Mouse (Mus musculus): ENCODE results near the gene C1qbp. TPM values are rescaled to one million over a fixed set of nuclear protein-coding genes. Genes with fewer than 3 reads are reported as not detected.

The C1qbp gene
- polyA plus RNA-seq, 1 experiment from 2014 or later: 393 TPM

- ATAC-seq: no peak
- no peak overlapping the region for H3K4me3 ChIP-seq (replicated peaks)
- peaks cover 12% of the 10 kb centered on the region for H3K36me3 ChIP-seq
- H3K9ac ChIP-seq: no peak overlapping the region
- H3K4me1 ChIP-seq (replicated peaks): no peaks in the 10 kb centered on the region
- H3K27me3 ChIP-seq (replicated peaks): no peaks in the 10 kb centered on the region
- H3K9me3 ChIP-seq: no peaks in the 10 kb centered on the region
- H3K27ac ChIP-seq: no peak overlapping the region
- WGBS: 81% methylated on average over 5 of the region's 5 CpGs
- no peak overlapping the region for H3K4me2 ChIP-seq (replicated peaks)
Measured at GRCm38 (mm10) chr11:70931461-70931860, 51.4 kb downstream of the C1qbp start.

Other genes with a start within 250 kb of the C1qbp start
- gene Zfp3, start 218.8 kb downstream of the C1qbp start, polyA plus RNA-seq (2015; fragmentation: Nextera tagmentation; extraction: Ambion mirVana): 5.3 and 6.2 TPM in 2 replicates
- 0.70 and 0.88 TPM in 2 replicates for gene Scimp, start 170.4 kb downstream of the C1qbp start, polyA plus RNA-seq (2015; fragmentation: Nextera tagmentation; extraction: Ambion mirVana)
- 51.4 and 53.9 TPM in 2 replicates for gene Rabep1, start 138.2 kb downstream of the C1qbp start, polyA plus RNA-seq (2015; fragmentation: Nextera tagmentation; extraction: Ambion mirVana)
- 100 and 104 TPM in 2 replicates for gene Nup88, start 13.1 kb downstream of the C1qbp start, polyA plus RNA-seq (2015; fragmentation: Nextera tagmentation; extraction: Ambion mirVana)
- 63.3 and 66.7 TPM in 2 replicates for gene Rpain, start 12.8 kb downstream of the C1qbp start, polyA plus RNA-seq (2015; fragmentation: Nextera tagmentation; extraction: Ambion mirVana)
- 15.0 and 16.0 TPM in 2 replicates for gene Dhx33, start 21.4 kb upstream of the C1qbp start, polyA plus RNA-seq (2015; fragmentation: Nextera tagmentation; extraction: Ambion mirVana)
- 34.3 and 35.5 TPM in 2 replicates for gene Mis12, start 36.6 kb upstream of the C1qbp start, polyA plus RNA-seq (2015; fragmentation: Nextera tagmentation; extraction: Ambion mirVana)
- 63.4 and 71.8 TPM in 2 replicates for gene Derl2, start 36.8 kb upstream of the C1qbp start, polyA plus RNA-seq (2015; fragmentation: Nextera tagmentation; extraction: Ambion mirVana)
- gene 6330403K07Rik, start 50.5 kb upstream of the C1qbp start, polyA plus RNA-seq (2015; fragmentation: Nextera tagmentation; extraction: Ambion mirVana): 67.9 and 76.7 TPM in 2 replicates
- 0.14 and 0.20 TPM in 2 replicates for gene Nlrp1a, start 161.7 kb upstream of the C1qbp start, polyA plus RNA-seq (2015; fragmentation: Nextera tagmentation; extraction: Ambion mirVana)
- gene Nlrp1b, start 247.7 kb upstream of the C1qbp start, polyA plus RNA-seq (2015; fragmentation: Nextera tagmentation; extraction: Ambion mirVana): 0.10 and 0.21 TPM in 2 replicates

Data from intestine, embryonic 15.5 days (tissue).